Mouse (Mus musculus): ENCODE measurements around the gene Xirp2.
"Not testable (repeated sequence)": the region's sequence is repeated elsewhere in the genome, so short reads cannot be mapped to it uniquely, and the experiment has no call there.

Xirp2 gene

GRCm38 (mm10) chr2:67445780-67446179, at the start of gene Xirp2:
TSS of gene Xirp2 (plus strand) at chr2:67446002.
- no peak for DNase-seq (ENCODE audit: low spot score in 2 of 2)

DNA sequence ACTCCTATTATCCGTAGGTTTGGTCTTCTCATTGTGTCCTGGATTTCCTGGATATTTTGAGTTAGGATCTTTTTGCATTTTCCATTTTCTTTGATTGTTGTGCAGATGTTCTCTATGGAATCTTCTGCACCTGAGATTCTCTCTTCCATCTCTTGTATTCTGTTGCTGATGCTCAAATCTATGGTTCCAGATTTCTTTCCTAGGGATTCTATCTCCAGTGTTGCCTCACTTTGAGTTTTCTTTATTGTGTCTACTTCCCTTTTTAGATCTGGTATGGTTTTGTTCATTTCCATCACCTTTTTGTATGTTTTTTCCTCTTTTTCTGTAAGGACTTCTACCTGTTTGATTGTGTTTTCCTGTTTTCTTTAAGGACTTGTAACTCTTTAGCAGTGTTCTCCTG, 32.4 kb upstream of the Xirp2 start, which contains the start of gene Gm21830:
Gene Gm21830 (plus strand): TSS at position 301 of the 400 bp plus-strand sequence.
- not testable (repeated sequence) for DNase-seq (ENCODE audit: low spot score in 2 of 2)

DNA sequence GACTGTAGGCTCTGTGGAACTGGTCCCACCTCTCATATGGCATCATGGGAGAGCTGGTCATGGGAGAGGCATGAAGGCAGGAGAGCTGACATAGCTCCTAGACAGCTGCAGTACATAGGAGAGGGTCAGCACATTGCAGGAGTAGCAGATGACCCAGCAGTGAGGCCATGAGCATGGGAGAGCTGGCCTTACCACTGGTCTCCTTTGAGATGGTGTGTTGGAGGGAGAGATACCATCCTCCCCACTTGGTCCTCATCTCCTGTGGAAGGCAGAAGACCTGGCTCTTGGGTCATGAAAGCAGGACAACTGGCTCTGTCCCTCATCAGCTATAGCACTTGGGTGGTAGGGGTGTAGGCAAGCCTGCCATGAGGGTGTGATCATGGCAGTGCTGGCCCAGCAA, 24.9 kb upstream of the Xirp2 start:
- DNase-seq (ENCODE audit: low spot score in 2 of 2) = no peak

GRCm38 (mm10) chr2:67422799-67423198, 23.0 kb upstream of the Xirp2 start:
- DNase-seq (ENCODE audit: low spot score in 2 of 2) = no peak

DNA sequence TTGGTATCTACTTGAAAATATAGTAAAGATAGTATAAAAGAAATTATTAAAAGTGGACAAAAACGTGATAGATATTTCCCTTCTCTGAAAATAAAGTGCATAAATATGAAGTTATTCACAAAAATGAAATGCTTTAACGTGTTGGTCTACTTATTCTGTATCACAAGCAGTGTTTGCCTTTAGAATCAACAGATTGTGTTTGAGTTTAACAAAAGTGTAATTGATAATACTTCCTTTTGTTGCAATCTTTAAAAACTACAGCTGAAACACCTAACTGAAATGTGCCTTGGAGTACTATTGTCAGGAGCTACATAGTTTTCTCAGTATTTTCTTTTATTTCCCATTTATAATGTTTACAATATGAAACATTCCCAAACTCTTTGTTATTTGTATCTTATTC, 12.7 kb upstream of the Xirp2 start, which contains the start of gene Gm26727:
Gene Gm26727 (minus strand): TSS at position 101 of the 400 bp plus-strand sequence.
- no peak for DNase-seq (ENCODE audit: low spot score in 2 of 2)

- no peak for DNase-seq (ENCODE audit: low spot score in 2 of 2)
Measured at GRCm38 (mm10) chr2:67438309-67438708, 7.5 kb upstream of the Xirp2 start.

- DNase-seq (ENCODE audit: low spot score in 2 of 2) = no peak
Measured at GRCm38 (mm10) chr2:67446772-67447171, 970 bp downstream of the Xirp2 start.

GRCm38 (mm10) chr2:67447206-67447605, 1.4 kb downstream of the Xirp2 start:
- DNase-seq (ENCODE audit: low spot score in 2 of 2) = peak in 1 of 2 experiments; percentile 19

DNA sequence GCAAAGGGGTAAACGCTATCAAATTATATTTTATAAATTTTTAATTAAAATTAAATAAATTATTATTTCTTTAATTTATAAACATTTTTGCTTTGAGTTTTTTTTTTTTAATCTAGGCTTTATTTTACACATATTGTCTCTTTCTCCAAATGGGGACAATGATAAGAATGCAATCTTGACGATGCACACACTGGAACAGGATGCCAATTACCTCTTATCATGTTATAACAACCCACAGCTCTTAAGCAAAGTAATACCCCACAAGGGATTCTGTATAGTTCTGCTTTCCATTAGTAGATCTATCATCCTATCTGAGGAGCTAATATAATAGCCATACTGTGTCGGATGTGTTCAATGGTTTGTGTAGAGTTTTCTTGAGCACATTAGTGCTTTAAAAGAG, 15.1 kb downstream of the Xirp2 start:
- no peak for DNase-seq (ENCODE audit: low spot score in 2 of 2)

GRCm38 (mm10) chr2:67467036-67467435, 21.2 kb downstream of the Xirp2 start:
- DNase-seq (ENCODE audit: low spot score in 2 of 2) = no peak

DNA sequence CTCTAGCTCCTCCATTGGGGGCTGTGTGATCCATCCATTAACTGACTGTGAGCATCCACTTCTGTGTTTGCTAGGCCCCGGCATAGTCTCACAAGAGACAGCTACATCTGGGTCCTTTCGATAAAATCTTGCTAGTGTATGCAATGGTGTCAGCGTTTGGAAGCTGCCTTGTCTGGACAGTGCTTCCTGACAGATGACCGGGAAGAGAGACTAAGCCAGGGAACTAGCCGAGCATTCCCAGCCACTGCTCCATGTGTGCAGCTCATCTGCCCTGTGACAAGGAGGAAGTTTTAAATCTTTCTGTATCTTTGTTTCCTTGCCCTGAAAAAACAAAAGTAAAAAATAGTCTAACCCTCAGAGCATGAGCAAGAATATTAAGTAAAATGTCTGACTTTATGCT, 24.2 kb downstream of the Xirp2 start:
- not testable (repeated sequence) for DNase-seq (ENCODE audit: low spot score in 2 of 2)

GRCm38 (mm10) chr2:67477753-67478152, 32.0 kb downstream of the Xirp2 start:
- no peak for DNase-seq (ENCODE audit: low spot score in 2 of 2)

DNA sequence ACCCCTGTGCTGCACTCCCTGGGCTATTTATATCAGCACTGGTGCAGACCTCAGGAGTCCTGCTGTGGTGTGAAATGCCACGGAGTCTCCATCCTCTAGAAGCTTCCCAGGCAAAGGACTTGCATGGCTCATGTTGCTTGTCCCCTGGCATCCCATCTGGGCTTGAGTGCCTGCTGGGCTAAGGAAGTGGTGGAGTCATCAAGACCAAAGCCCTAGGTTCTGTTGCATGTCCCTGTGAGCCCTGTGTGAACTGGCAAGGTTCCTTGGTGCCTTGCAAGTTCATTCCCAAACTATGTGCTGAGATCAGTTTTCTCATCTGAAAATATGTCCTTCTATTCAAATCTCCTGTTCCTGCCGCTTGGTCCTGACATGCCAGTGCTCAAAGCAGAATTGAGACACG, 35.2 kb downstream of the Xirp2 start:
- DNase-seq (ENCODE audit: low spot score in 2 of 2) = no peak

DNA sequence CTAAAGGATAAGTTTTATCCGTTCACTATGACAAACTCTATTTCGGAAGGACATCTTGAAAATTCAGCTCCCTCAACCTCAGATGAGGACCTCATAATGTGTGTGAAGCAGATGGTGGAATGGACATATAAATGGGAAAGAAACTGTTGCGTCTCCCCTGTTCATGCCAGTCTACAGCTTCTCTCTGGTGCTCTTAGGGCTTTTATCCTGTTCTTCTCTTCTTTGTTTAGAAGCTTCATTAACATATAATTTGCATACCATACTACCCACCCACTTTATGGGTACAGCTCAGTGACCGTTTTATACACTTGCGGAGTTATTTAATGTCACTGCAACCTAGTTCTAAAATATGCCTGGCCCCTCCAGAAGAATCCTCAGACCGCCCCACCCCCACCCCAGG, 40.9 kb downstream of the Xirp2 start:
- DNase-seq (ENCODE audit: low spot score in 2 of 2) = no peak

GRCm38 (mm10) chr2:67487162-67487561, 41.4 kb downstream of the Xirp2 start:
- DNase-seq (ENCODE audit: low spot score in 2 of 2) = peak in 1 of 2 experiments; percentile 13

DNA sequence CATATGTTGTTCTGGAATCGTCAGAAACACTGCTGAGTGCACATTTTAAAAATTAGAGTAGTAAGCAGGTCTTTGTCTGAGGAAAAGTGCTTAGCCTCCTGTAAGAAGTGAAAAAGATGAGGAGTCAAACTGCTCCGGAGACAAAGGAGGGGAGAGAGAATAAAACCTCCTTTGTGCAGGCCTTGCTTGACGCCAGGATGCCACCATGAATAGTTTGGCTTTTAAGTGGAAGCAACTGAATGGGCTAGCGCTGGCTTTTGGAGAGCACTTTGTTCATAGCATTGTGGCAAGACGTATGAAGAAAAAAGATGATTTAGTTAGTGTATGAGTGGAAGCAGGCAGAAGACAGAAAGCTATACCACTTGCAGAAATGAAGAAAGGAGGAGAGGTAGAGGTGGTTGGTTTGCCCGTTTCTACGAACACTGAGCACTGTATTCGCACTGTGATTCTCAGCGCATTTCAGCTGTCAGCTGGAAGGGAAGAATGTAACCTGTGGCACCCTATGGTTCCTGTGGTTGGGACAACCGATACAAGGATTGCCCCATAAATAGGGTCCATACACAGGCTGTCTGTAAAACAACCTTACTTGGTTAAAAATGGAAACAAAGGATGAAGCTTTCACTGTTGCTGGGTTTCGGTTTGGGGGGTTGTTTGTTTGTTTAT, 42.8 kb downstream of the Xirp2 start:
- no peak for DNase-seq (ENCODE audit: low spot score in 2 of 2)

DNA sequence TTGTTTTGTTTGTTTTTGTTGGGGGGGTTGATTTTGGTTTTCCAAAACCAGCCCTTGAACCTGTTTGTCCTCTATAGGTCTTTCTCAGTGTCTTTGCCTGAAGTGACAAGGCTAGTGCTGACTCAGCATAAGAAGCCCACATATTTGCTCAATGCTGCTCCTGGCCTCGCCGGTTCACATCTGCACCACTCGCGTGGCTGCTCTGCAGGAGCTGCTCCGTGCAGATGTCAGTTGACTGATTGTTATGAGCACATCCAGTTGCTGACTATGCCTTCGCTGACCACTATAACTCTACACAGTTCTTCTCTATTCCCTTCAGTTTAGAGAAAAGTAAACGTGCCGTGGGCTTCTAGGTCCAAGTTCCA, 43.3 kb downstream of the Xirp2 start:
- no peak for DNase-seq (ENCODE audit: low spot score in 2 of 2)

GRCm38 (mm10) chr2:67505457-67505856, 59.7 kb downstream of the Xirp2 start:
- no peak for DNase-seq (ENCODE audit: low spot score in 2 of 2)

DNA sequence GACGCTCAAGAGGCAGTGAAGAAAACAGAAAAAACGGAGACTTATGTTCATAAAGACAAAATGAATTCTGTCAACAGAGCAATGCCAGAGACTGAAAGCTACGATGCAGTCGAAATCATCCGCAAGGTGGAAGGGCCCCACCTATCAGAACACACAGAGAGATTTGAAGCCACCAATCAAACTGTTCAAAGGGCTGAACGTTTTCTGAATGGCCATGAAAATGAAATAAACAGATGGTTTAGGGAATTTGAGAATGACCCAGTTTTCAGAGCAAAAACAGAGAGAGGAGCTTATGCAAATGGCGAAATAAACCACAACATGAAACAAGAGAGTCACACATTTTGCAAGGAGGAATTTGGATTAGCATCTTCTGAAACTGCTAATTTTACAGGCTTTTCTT, 70.6 kb downstream of the Xirp2 start:
- no peak for DNase-seq (ENCODE audit: low spot score in 2 of 2)

DNA sequence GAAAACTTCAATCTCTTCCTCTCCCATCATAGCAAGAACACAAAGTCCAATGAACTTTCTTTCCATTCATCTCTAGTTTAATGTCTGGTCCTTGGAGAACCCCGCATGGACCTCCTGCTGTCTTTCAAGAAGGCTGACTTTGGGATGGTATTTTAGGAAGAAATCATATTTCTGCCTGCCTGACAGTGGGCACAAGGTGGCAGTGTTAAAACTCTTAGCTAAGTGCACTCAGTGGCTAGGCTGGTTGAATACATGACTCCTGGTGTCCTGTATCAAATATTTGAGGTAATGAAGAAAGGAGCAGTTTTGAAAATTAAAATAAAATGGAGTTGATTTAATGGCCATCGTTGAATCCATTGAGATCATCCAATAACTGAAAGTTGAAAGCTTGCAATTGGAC, 89.5 kb downstream of the Xirp2 start:
- no peak for DNase-seq (ENCODE audit: low spot score in 2 of 2)

- DNase-seq (ENCODE audit: low spot score in 2 of 2) = no peak
Measured at GRCm38 (mm10) chr2:67539426-67539825, 93.6 kb downstream of the Xirp2 start.

- DNase-seq (ENCODE audit: low spot score in 2 of 2) = no peak
Measured at GRCm38 (mm10) chr2:67541957-67542696, 96.3 kb downstream of the Xirp2 start.

DNA sequence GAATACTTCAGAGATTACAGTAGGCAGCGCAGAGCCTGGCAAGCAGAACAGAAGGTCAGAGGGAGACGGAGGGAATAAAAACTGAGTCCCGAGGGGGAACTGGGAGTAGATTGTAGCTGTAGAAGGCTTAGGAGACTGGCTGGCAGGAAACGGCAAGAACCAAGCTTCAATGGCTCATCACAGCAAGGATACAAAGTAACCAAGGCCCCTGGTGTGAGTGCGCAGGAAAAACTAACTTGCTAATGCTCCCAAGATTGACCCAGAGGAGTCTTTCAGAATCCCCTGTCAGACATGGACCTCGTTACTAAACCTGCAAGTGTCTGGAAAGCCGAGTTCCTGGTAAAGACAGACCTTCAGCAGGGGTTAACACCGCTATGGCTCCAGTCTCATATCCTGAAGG, 98.6 kb downstream of the Xirp2 start:
- DNase-seq (ENCODE audit: low spot score in 2 of 2) = no peak

Measured in frontal cortex, postnatal 14 days (tissue).